In the genomic region with DNA sequence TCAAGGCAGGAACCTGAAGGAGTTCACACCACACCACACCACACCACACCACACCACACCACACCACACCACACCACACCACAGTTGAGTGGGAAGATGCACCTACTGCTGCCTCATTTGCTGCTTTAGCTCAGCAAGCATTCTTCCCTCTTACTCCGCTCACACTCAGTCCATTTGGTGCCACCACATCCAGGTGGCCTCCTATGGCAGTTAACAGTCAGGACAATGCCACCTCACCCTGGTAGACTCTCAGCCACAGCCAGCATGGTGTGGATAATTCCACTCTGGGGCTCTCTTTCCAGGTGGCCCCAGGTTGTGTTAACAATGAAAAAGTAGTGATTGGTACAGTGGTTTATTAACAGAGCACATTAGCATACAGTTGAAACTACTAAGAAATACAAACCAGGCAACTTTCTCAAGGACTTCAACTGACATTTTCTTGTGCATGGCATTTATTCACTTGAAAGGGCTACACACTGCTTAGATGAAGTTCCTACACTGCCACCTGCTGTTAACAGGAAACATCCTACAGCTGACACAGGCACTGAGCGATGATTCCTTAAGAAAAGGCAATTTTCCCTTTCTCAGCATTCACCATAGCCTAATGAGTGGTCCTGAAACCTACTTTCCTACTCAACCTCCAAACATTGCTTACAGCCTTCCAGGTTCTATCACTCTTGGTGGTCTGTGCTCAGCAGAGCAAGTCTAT, we compare ENCODE assay signal across 10 mouse cellular contexts. TPM values are rescaled to one million over a fixed set of nuclear protein-coding genes. Genes with fewer than 3 reads are reported as not detected.
DNase-seq lines count a peak whose midpoint lies in the region; ATAC-seq and TF ChIP-seq lines count a peak whose summit lies in the region.
"Had no signal": no experiment of that assay in that cellular context is flagged by ENCODE, and none has a peak within 500 bp of the region (broad histone marks: within the 10 kb centered on the region; RNA-seq: fewer than 3 reads in every experiment).

No protein-coding gene starts in this region.

- peak; percentile 65 for DNase-seq in 3T3-L1 (ENCODE audit: low read depth, low spot score)
- peak; percentile 74 for DNase-seq in CD4-positive, CD25-positive, alpha-beta regulatory T cell, adult 2 months (ENCODE audit: low read depth, low spot score)
- DNase-seq in gastrocnemius, adult 18-20 months (ENCODE audit: low spot score) = no peak

- no peak overlapping the region for H3K4me2 ChIP-seq in intestine, postnatal 0 days (replicated peaks; ENCODE audit: low read depth)
- no peak overlapping the region for H3K4me2 ChIP-seq in intestine, embryonic 16.5 days (ENCODE audit: low read depth, low read length)
- no peak overlapping the region for H3K4me2 ChIP-seq in forebrain, embryonic 16.5 days (ENCODE audit: low read length)
- H3K4me2 ChIP-seq: embryonic facial prominence, embryonic 13.5 days; limb, embryonic 12.5 days had no signal

- no peak overlapping the region for H3K4me3 ChIP-seq in intestine, postnatal 0 days (ENCODE audit: low read depth, low read length)
- no peak overlapping the region for H3K4me3 ChIP-seq in intestine, embryonic 16.5 days (ENCODE audit: low read length)
- no peak overlapping the region for H3K4me3 ChIP-seq in forebrain, embryonic 16.5 days (replicated peaks; ENCODE audit: low read length)
- H3K4me3 ChIP-seq: embryonic facial prominence, embryonic 13.5 days; limb, embryonic 12.5 days had no signal

- H3K27me3 ChIP-seq in intestine, postnatal 0 days (replicated peaks; ENCODE audit: control insufficient read depth, insufficient read depth, low read length) = no peaks in the 10 kb centered on the region
- no peaks in the 10 kb centered on the region for H3K27me3 ChIP-seq in intestine, embryonic 16.5 days (replicated peaks; ENCODE audit: control insufficient read depth, insufficient read depth, low read length)
- no peaks in the 10 kb centered on the region for H3K27me3 ChIP-seq in forebrain, embryonic 16.5 days (replicated peaks; ENCODE audit: control insufficient read depth, insufficient read depth, low read length)
- H3K27me3 ChIP-seq: embryonic facial prominence, embryonic 13.5 days; limb, embryonic 12.5 days had no signal

- peaks cover 56% of the 10 kb centered on the region for H3K36me3 ChIP-seq in intestine, postnatal 0 days (ENCODE audit: control insufficient read depth, insufficient read depth)
- H3K36me3 ChIP-seq in intestine, embryonic 16.5 days (ENCODE audit: control insufficient read depth, insufficient read depth, low read length) = peaks cover 6% of the 10 kb centered on the region
- H3K36me3 ChIP-seq in forebrain, embryonic 16.5 days (ENCODE audit: control insufficient read depth, insufficient read depth) = peaks cover 31% of the 10 kb centered on the region

- no peak for ATAC-seq in intestine, postnatal 0 days
- ATAC-seq in intestine, embryonic 16.5 days = no peak
- ATAC-seq in forebrain, embryonic 16.5 days = peak; percentile 89
- peak; percentile 78 for ATAC-seq in megakaryocyte-erythroid progenitor cell, adult 5-6 weeks (replicated peaks; ENCODE audit: low FRiP score, low TSS enrichment, poor library complexity, severe bottlenecking)
- ATAC-seq in erythroid progenitor cell, adult 5-6 weeks (replicated peaks; ENCODE audit: low FRiP score, poor library complexity, severe bottlenecking) = no peak

- H3K9me3 ChIP-seq in intestine, postnatal 0 days (ENCODE audit: control insufficient read depth) = no peaks in the 10 kb centered on the region
- H3K9me3 ChIP-seq in intestine, embryonic 16.5 days (ENCODE audit: control insufficient read depth, low read length) = no peaks in the 10 kb centered on the region
- no peaks in the 10 kb centered on the region for H3K9me3 ChIP-seq in forebrain, embryonic 16.5 days (ENCODE audit: control insufficient read depth, low read length)
- H3K9me3 ChIP-seq: embryonic facial prominence, embryonic 13.5 days; limb, embryonic 12.5 days had no signal

- no peak overlapping the region for H3K9ac ChIP-seq in intestine, postnatal 0 days (ENCODE audit: low read depth, low read length)
- H3K9ac ChIP-seq in intestine, embryonic 16.5 days (ENCODE audit: low read depth, low read length) = no peak overlapping the region
- no peak overlapping the region for H3K9ac ChIP-seq in forebrain, embryonic 16.5 days (replicated peaks; ENCODE audit: low read depth, low read length)
- H3K9ac ChIP-seq: embryonic facial prominence, embryonic 13.5 days; limb, embryonic 12.5 days had no signal

- peak; percentile 80 for TF ChIP-seq CTCF in intestine, postnatal 0 days (IDR thresholded peaks at IDR 0.05; ENCODE audit: low read depth)

- WGBS in intestine, postnatal 0 days = 74% methylated on average over 2 of the region's 2 CpGs
- 69% methylated on average over 2 of the region's 2 CpGs for WGBS in intestine, embryonic 16.5 days
- 73% methylated on average over 2 of the region's 2 CpGs for WGBS in forebrain, embryonic 16.5 days

- no peaks in the 10 kb centered on the region for H3K4me1 ChIP-seq in intestine, postnatal 0 days (replicated peaks; ENCODE audit: control insufficient read depth, insufficient read depth, low read length)
- no peaks in the 10 kb centered on the region for H3K4me1 ChIP-seq in intestine, embryonic 16.5 days (ENCODE audit: control insufficient read depth, insufficient read depth, low read length)
- no peaks in the 10 kb centered on the region for H3K4me1 ChIP-seq in forebrain, embryonic 16.5 days (replicated peaks; ENCODE audit: control insufficient read depth, insufficient read depth, low read length)

- no peak overlapping the region for H3K27ac ChIP-seq in intestine, postnatal 0 days (ENCODE audit: low read depth, low read length)
- H3K27ac ChIP-seq in intestine, embryonic 16.5 days (ENCODE audit: low read length) = no peak overlapping the region
- H3K27ac ChIP-seq in forebrain, embryonic 16.5 days (ENCODE audit: low read length) = no peak overlapping the region
- H3K27ac ChIP-seq: embryonic facial prominence, embryonic 13.5 days; limb, embryonic 12.5 days had no signal

RNA-seq across cellular contexts. Expression of a gene that starts 12.5 kb away (rescaled TPM):
- polyA plus RNA-seq in intestine, postnatal 0 days (2015; fragmentation: Nextera tagmentation; extraction: Ambion mirVana) = 21.9 and 23.6 TPM in 2 replicates
- polyA plus RNA-seq in intestine, embryonic 16.5 days (2015; fragmentation: Nextera tagmentation; extraction: Ambion mirVana) = 37.5 and 40.4 TPM in 2 replicates
- 68.5 and 77.9 TPM in 2 replicates for polyA plus RNA-seq in forebrain, embryonic 16.5 days (2015; fragmentation: Nextera tagmentation; extraction: Ambion mirVana)
- 18.5 and 24.7 TPM in 2 replicates for total RNA-seq in megakaryocyte-erythroid progenitor cell, adult 5-6 weeks (2014; fragmentation: Nextera tagmentation)
- total RNA-seq in megakaryocyte-erythroid progenitor cell, adult 5-6 weeks (2017) = 35.5 and 46.9 TPM in 2 replicates
- 5.4 and 20.2 TPM in 2 replicates for total RNA-seq in erythroid progenitor cell, adult 5-6 weeks (2015; ENCODE audit: low replicate concordance)
- total RNA-seq in erythroid progenitor cell, adult 5-6 weeks (2017; ENCODE audit: low replicate concordance) = 4.0 and 10.7 TPM in 2 replicates
- total RNA-seq in gastrocnemius, adult 18-20 months (2021) = 10 to 100 TPM; 42.5 to 47.2 TPM

RNA-seq across cellular contexts. Expression of a gene that starts 36.8 kb away (rescaled TPM):
- polyA plus RNA-seq in intestine, postnatal 0 days (2015; fragmentation: Nextera tagmentation; extraction: Ambion mirVana) = 30.2 and 31.3 TPM in 2 replicates
- polyA plus RNA-seq in intestine, embryonic 16.5 days (2015; fragmentation: Nextera tagmentation; extraction: Ambion mirVana) = 39.3 and 39.6 TPM in 2 replicates
- polyA plus RNA-seq in forebrain, embryonic 16.5 days (2015; fragmentation: Nextera tagmentation; extraction: Ambion mirVana) = 43.7 and 49.3 TPM in 2 replicates
- not detected in 2 replicates for total RNA-seq in megakaryocyte-erythroid progenitor cell, adult 5-6 weeks (2014; fragmentation: Nextera tagmentation)
- 0.76 TPM in 1 of 2 replicates, not detected in the other for total RNA-seq in megakaryocyte-erythroid progenitor cell, adult 5-6 weeks (2017)
- total RNA-seq in erythroid progenitor cell, adult 5-6 weeks (2015; ENCODE audit: low replicate concordance) = 1.1 TPM in 1 of 2 replicates, not detected in the other
- total RNA-seq in erythroid progenitor cell, adult 5-6 weeks (2017; ENCODE audit: low replicate concordance) = 1.4 TPM in 1 of 2 replicates, not detected in the other
- total RNA-seq in gastrocnemius, adult 18-20 months (2021) = 10 to 100 TPM in 1 of 2 experiments, 1 to 10 TPM in 1; 7.7 to 10.6 TPM

Comparison
In these comparisons a context has a peak if more than half of its experiments do, and no peak if none do; other contexts are left out.
1. ATAC-seq: peak in forebrain, embryonic 16.5 days (single experiment) and megakaryocyte-erythroid progenitor cell, adult 5-6 weeks (single experiment); none in intestine, postnatal 0 days (single experiment), intestine, embryonic 16.5 days (single experiment) and erythroid progenitor cell, adult 5-6 weeks (single experiment).